Mouse (Mus musculus): ENCODE measurements around the gene Cdhr3. TPM values are rescaled to one million over a fixed set of nuclear protein-coding genes. Genes with fewer than 3 reads are reported as not detected.

The Cdhr3 gene
- polyA plus RNA-seq, 1 experiment: not detected

DNA sequence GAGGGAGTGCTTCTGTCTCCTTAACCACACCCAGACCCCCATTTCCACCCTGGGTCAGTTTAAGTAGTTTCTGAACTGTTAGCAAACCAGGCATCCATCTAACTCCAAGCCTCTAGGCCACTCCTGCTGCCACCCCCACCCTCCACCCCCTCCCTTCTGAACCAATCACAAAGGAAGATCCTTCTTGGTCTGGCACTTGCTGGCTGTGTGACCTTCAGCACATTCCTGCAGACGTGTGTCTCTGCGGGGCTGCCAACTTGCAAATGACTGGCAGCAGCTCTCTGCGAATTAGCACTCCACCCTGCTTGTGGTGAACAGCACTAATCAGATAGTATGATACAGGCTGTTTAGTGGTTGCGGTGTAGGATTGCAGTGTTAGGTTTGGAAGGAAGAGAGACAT is 36.7 kb upstream of the Cdhr3 start:
- Histone ChIP-seq H3ac (ENCODE audit: control insufficient read depth, insufficient read length, low read depth) (no peak overlapping the region), H3K79me2 (ENCODE audit: control insufficient read depth, insufficient read depth) (no peaks in the 10 kb centered on the region), H3K79me3 (ENCODE audit: low read depth) (no peaks in the 10 kb centered on the region), H3K36me3 (ENCODE audit: control insufficient read depth, insufficient read depth) (peaks cover 6% of the 10 kb centered on the region), H3K4me3 (ENCODE audit: insufficient read depth, poor library complexity, severe bottlenecking) (no peak overlapping the region), H3K27me3 (ENCODE audit: control insufficient read depth, insufficient read depth, insufficient read length) (no peaks in the 10 kb centered on the region)
- TF ChIP-seq USF1 (IDR thresholded peaks at IDR 0.05; ENCODE audit: low read depth): no peak
- no peak for TF ChIP-seq FOSL1 (IDR thresholded peaks at IDR 0.05; ENCODE audit: insufficient read depth, low read length, poor library complexity, severe bottlenecking)
- TF ChIP-seq CEBPB (IDR thresholded peaks at IDR 0.05; ENCODE audit: low read depth): no peak
- TF ChIP-seq MYOG (IDR thresholded peaks at IDR 0.05; ENCODE audit: control insufficient read depth, extremely low read depth, insufficient read length): no peak
- no peak for TF ChIP-seq MYOD1 (IDR thresholded peaks at IDR 0.05; ENCODE audit: control insufficient read depth, insufficient read length, low read depth)

DNA sequence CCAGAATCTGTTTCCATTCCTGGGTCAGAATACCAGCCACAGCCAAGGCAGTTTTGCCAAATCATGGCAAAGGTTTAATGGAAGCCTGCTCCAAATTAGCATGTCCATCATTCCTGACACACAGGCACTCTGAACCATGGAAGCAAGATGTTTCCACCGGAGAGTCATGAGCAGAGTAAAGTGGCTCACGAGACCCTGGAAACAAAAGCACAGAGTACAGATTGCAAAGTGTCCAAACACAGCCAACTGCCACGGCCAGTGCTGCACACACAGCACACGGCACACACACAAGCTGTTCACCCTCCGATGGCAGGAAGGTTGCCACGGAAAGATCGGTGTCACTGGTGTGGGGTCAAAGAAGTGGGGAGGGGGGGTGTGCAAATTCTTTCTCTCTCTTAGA is 36.0 kb upstream of the Cdhr3 start:
- Histone ChIP-seq H3K36me3 (ENCODE audit: control insufficient read depth, insufficient read depth) (peaks cover 3% of the 10 kb centered on the region), H3K79me3 (ENCODE audit: low read depth) (no peaks in the 10 kb centered on the region), H3K27me3 (ENCODE audit: control insufficient read depth, insufficient read depth, insufficient read length) (no peaks in the 10 kb centered on the region), H3K79me2 (ENCODE audit: control insufficient read depth, insufficient read depth) (no peaks in the 10 kb centered on the region), H3K4me3 (ENCODE audit: insufficient read depth, poor library complexity, severe bottlenecking) (no peak overlapping the region), H3ac (ENCODE audit: control insufficient read depth, insufficient read length, low read depth) (no peak overlapping the region)
- TF ChIP-seq CTCF (IDR thresholded peaks at IDR 0.05; ENCODE audit: control insufficient read depth, insufficient read depth, insufficient read length) (no peak), MAX (IDR thresholded peaks at IDR 0.05) (no peak), FOSL1 (IDR thresholded peaks at IDR 0.05; ENCODE audit: insufficient read depth, low read length, poor library complexity, severe bottlenecking) (no peak), MYOD1 (IDR thresholded peaks at IDR 0.05; ENCODE audit: control insufficient read depth, insufficient read length, low read depth) (no peak), USF1 (IDR thresholded peaks at IDR 0.05; ENCODE audit: low read depth) (no peak), CEBPB (IDR thresholded peaks at IDR 0.05; ENCODE audit: low read depth) (no peak)

DNA sequence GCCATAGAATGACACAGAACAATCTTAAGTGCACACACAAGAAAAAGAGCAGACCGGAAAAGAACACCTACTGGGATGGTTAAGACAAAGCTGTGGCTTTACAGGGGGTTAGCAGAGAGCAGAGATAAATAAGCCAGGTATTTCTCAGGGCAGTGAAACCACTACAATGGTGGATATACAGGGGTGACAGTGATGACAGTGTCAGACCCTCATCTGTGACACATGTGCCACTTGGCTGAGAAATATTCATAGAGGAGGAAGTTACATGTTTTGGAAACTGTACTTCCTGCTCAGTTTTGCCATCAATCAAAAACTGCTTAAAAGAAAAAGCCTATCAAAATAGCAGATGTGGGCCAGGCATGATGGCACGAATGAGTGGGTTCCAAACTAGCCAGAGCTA is 35.4 kb upstream of the Cdhr3 start:
- no peak overlapping the region for H3ac ChIP-seq (ENCODE audit: control insufficient read depth, insufficient read length, low read depth)
- no peaks in the 10 kb centered on the region for H3K79me2 ChIP-seq (ENCODE audit: control insufficient read depth, insufficient read depth)
- H3K4me3 ChIP-seq (ENCODE audit: insufficient read depth, poor library complexity, severe bottlenecking): no peak overlapping the region
- no peaks in the 10 kb centered on the region for H3K79me3 ChIP-seq (ENCODE audit: low read depth)
- no peaks in the 10 kb centered on the region for H3K36me3 ChIP-seq (ENCODE audit: control insufficient read depth, insufficient read depth)
- no peaks in the 10 kb centered on the region for H3K27me3 ChIP-seq (ENCODE audit: control insufficient read depth, insufficient read depth, insufficient read length)
- TF ChIP-seq MYOG (IDR thresholded peaks at IDR 0.05; ENCODE audit: control insufficient read depth, extremely low read depth, insufficient read length) (no peak), FOSL1 (IDR thresholded peaks at IDR 0.05; ENCODE audit: insufficient read depth, low read length, poor library complexity, severe bottlenecking) (no peak), CTCF (IDR thresholded peaks at IDR 0.05; ENCODE audit: control insufficient read depth, insufficient read depth, insufficient read length) (no peak), USF1 (IDR thresholded peaks at IDR 0.05; ENCODE audit: low read depth) (no peak), MAX (IDR thresholded peaks at IDR 0.05) (no peak), CEBPB (IDR thresholded peaks at IDR 0.05; ENCODE audit: low read depth) (no peak), MYOD1 (IDR thresholded peaks at IDR 0.05; ENCODE audit: control insufficient read depth, insufficient read length, low read depth) (no peak)

DNA sequence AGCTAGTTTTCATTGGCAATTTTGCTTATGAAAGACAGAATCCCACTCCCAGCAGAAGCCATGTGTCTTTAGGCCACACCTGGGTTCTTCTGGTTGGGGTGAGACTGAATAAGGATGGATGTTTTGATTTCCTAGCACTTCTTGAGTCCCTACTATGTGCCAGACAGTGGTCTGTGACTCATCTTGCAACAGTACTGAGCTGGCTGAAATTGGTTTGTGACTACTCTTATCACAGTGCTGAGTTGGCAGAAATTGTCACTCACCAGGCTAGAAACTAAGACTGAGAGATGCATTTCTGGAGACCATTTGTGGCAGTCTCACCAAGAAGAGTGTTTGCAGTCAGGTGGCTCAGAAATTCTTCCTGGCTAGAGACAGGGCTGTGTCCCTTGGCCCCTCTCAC is 33.6 kb upstream of the Cdhr3 start:
- TF ChIP-seq MAX (IDR thresholded peaks at IDR 0.05) (no peak), CTCF (IDR thresholded peaks at IDR 0.05; ENCODE audit: control insufficient read depth, insufficient read depth, insufficient read length) (no peak), FOSL1 (IDR thresholded peaks at IDR 0.05; ENCODE audit: insufficient read depth, low read length, poor library complexity, severe bottlenecking) (no peak), MYOG (IDR thresholded peaks at IDR 0.05; ENCODE audit: control insufficient read depth, extremely low read depth, insufficient read length) (no peak), MYOD1 (IDR thresholded peaks at IDR 0.05; ENCODE audit: control insufficient read depth, insufficient read length, low read depth) (no peak), USF1 (IDR thresholded peaks at IDR 0.05; ENCODE audit: low read depth) (no peak), CEBPB (IDR thresholded peaks at IDR 0.05; ENCODE audit: low read depth) (no peak)
- no peaks in the 10 kb centered on the region for H3K79me3 ChIP-seq (ENCODE audit: low read depth)
- no peaks in the 10 kb centered on the region for H3K36me3 ChIP-seq (ENCODE audit: control insufficient read depth, insufficient read depth)
- no peak overlapping the region for H3K4me3 ChIP-seq (ENCODE audit: insufficient read depth, poor library complexity, severe bottlenecking)
- no peaks in the 10 kb centered on the region for H3K79me2 ChIP-seq (ENCODE audit: control insufficient read depth, insufficient read depth)
- H3K27me3 ChIP-seq (ENCODE audit: control insufficient read depth, insufficient read depth, insufficient read length): no peaks in the 10 kb centered on the region
- no peak overlapping the region for H3ac ChIP-seq (ENCODE audit: control insufficient read depth, insufficient read length, low read depth)

DNA sequence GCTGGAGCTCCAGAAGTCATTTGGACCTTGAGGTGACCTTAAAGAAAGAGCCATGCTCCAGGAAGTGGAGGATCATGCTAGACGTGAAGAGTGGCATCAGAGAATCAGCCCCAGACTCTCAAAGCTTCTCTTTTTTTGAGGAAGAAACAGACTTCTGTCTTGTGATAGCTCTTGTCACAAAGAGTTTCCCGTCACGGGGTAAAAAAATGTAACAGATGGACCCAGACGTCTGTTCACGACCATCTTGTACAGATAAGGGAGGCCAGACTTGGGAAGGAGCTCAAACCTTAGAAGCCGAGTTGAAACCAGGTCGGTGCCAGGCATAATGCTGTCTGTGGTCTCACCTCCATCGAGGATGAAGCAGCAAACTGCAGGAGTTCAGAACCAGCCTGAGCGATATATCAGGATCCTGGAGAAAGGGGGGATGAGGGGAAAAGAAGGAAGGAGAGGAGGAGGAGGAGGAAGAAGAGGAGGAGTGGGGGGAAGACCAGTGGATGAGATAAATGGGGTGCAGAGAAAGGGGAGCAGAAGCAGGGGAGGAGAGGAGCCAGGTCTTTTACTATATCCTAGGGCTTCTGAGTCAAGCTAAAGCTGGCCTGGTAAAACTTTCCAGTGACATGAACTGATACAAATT is 33.0 kb upstream of the Cdhr3 start:
- Histone ChIP-seq H3K27me3 (ENCODE audit: control insufficient read depth, insufficient read depth, insufficient read length) (no peaks in the 10 kb centered on the region), H3ac (ENCODE audit: control insufficient read depth, insufficient read length, low read depth) (no peak overlapping the region), H3K4me3 (ENCODE audit: insufficient read depth, poor library complexity, severe bottlenecking) (no peak overlapping the region), H3K79me2 (ENCODE audit: control insufficient read depth, insufficient read depth) (no peaks in the 10 kb centered on the region), H3K36me3 (ENCODE audit: control insufficient read depth, insufficient read depth) (no peaks in the 10 kb centered on the region), H3K79me3 (ENCODE audit: low read depth) (no peaks in the 10 kb centered on the region)
- TF ChIP-seq USF1 (IDR thresholded peaks at IDR 0.05; ENCODE audit: low read depth) (no peak), CEBPB (IDR thresholded peaks at IDR 0.05; ENCODE audit: low read depth) (no peak), CTCF (IDR thresholded peaks at IDR 0.05; ENCODE audit: control insufficient read depth, insufficient read depth, insufficient read length) (no peak), MYOD1 (IDR thresholded peaks at IDR 0.05; ENCODE audit: control insufficient read depth, insufficient read length, low read depth) (no peak)

DNA sequence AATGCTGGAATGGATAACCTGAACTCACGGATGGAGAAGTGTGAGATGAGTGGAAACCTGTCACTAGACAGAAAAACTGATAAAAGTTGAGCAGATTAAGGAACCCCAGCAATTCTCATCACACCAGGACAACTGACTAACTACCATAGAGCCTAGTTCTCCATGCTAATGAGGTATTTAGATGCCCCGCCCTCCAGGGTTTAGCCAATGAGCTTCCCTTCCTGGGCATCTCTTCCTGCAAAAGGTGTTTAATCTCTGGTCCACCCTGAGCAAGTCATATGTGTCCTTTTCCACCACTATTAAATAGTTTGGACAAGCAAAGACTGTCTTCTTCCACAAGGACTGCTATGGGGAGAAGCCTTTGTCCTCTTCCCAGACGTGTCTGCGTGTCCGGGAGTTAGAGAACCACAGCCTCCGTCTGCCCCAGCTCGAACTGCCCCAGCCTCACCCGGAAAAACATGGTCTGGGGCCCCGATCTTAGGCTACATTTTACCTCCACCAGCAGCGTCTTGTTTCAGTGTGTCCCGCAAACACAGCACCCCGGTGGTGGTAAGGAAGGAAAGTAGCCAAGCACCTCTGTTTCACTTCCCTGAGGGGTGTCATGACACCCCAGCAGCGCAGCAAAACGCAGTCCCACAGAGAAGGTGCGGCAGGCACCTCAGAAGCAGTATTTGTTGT is 26.1 kb upstream of the Cdhr3 start:
- Histone ChIP-seq H3K27me3 (ENCODE audit: control insufficient read depth, insufficient read depth, insufficient read length) (no peaks in the 10 kb centered on the region), H3K79me3 (ENCODE audit: low read depth) (no peaks in the 10 kb centered on the region), H3K79me2 (ENCODE audit: control insufficient read depth, insufficient read depth) (no peaks in the 10 kb centered on the region), H3K4me3 (ENCODE audit: insufficient read depth, poor library complexity, severe bottlenecking) (no peak overlapping the region), H3ac (ENCODE audit: control insufficient read depth, insufficient read length, low read depth) (no peak overlapping the region), H3K36me3 (ENCODE audit: control insufficient read depth, insufficient read depth) (no peaks in the 10 kb centered on the region)
- TF ChIP-seq MYOG (IDR thresholded peaks at IDR 0.05; ENCODE audit: control insufficient read depth, extremely low read depth, insufficient read length) (no peak), MAX (IDR thresholded peaks at IDR 0.05) (no peak), CTCF (IDR thresholded peaks at IDR 0.05; ENCODE audit: control insufficient read depth, insufficient read depth, insufficient read length) (no peak), MYOD1 (IDR thresholded peaks at IDR 0.05; ENCODE audit: control insufficient read depth, insufficient read length, low read depth) (no peak), USF1 (IDR thresholded peaks at IDR 0.05; ENCODE audit: low read depth) (no peak), CEBPB (IDR thresholded peaks at IDR 0.05; ENCODE audit: low read depth) (no peak)

All from C2C12 (cell line).